Mouse (Mus musculus) thymus, adult 2 months (tissue): ENCODE results near the gene Supt20.

ENCODE experiments used
- CTCF ChIP-seq: fragments of 200-500 bp; IDR thresholded peaks from 2 replicates; pipeline ENCODE4 v1.5.1; 2012; ENCODE audit warnings: mild to moderate bottlenecking, control low read depth, low read length, moderate library complexity, borderline replicate concordance; ENCODE audit not compliant: control insufficient read depth, poor library complexity, insufficient read depth; ENCODE audit errors: extremely low read depth
- POLR2A ChIP-seq: fragments of 200-500 bp; IDR thresholded peaks from 2 replicates; pipeline ENCODE4 v1.6.1; 2012; ENCODE audit warnings: mild to moderate bottlenecking, low read length, control low read depth, moderate library complexity; ENCODE audit not compliant: control insufficient read depth, poor library complexity, insufficient read depth; ENCODE audit errors: extremely low read depth

GRCm38 (mm10) chr3:54647583-54647982 lies 45.0 kb upstream of the Supt20 start:
- no peak for TF ChIP-seq CTCF
- TF ChIP-seq POLR2A: no peak
